Mouse (Mus musculus) limb, embryonic 10.5 days (tissue): ENCODE results near the gene Lfng. TPM values are rescaled to one million over a fixed set of nuclear protein-coding genes. Genes with fewer than 3 reads are reported as not detected.

ENCODE experiments used
- polyA plus RNA-seq: library from polyadenylated mRNA; unstranded; fragments of >200 nt; fragmentation: Nextera tagmentation; extraction: Ambion mirVana; gene quantifications from 2 replicates; pipeline ENCODE4 v1.2.1, GENCODE M21; 2016

Lfng gene
- polyA plus RNA-seq, 1 experiment from 2014 or later, result 5.8 TPM

Other genes starting within 250 kb of the Lfng start
- gene Snx8, start 218.1 kb upstream of the Lfng start, polyA plus RNA-seq, result 22.4 and 25.4 TPM in 2 replicates
- 201 and 231 TPM in 2 replicates for gene Eif3b, start 188.0 kb upstream of the Lfng start, polyA plus RNA-seq
- gene Gm4869, start 161.7 kb upstream of the Lfng start, polyA plus RNA-seq, result not detected in 2 replicates
- 20.7 and 20.9 TPM in 2 replicates for gene Chst12, start 101.8 kb upstream of the Lfng start, polyA plus RNA-seq
- not detected in 2 replicates for gene Grifin, start 42.2 kb upstream of the Lfng start, polyA plus RNA-seq
- gene Ttyh3, start 41.7 kb downstream of the Lfng start, polyA plus RNA-seq, result 36.6 and 47.0 TPM in 2 replicates
- 24.2 and 24.9 TPM in 2 replicates for gene Iqce, start 95.1 kb downstream of the Lfng start, polyA plus RNA-seq
- gene Brat1, start 97.7 kb downstream of the Lfng start, polyA plus RNA-seq, result 21.8 and 22.2 TPM in 2 replicates
- 0.88 and 1.1 TPM in 2 replicates for gene Amz1, start 116.8 kb downstream of the Lfng start, polyA plus RNA-seq
- 13.4 and 18.8 TPM in 2 replicates for gene Gna12, start 223.1 kb downstream of the Lfng start, polyA plus RNA-seq